Mouse (Mus musculus) gastrocnemius, postnatal 36 days (tissue): ENCODE data around the gene Tesmin. TPM values are rescaled to one million over a fixed set of nuclear protein-coding genes. Genes with fewer than 3 reads are reported as not detected.

Source experiments
- DNase-seq, 2 experiments: peaks; one replicate each; pipeline ENCODE4 v3.0.0; 2022
- intact Hi-C: fragments of 180-260 bp; cut with DNase I; formaldehyde crosslinking; loops from one replicate; pipeline ENCODE4 v1.15.1; 2025
- total RNA-seq, 2 experiments: library from RNA; stranded (reverse); gene quantifications; 2 replicates each; pipeline ENCODE4 v1.2.3; 2021

Gene Tesmin
- total RNA-seq, 2 experiments from 2014 or later, result 0.39 to 1.3 TPM

- DNase-seq, result no peak
- intact Hi-C loops, result loop anchor here (2.0 to 5.0 kb wide), 2 partner anchors 49 to 63 kb away; no protein-coding TSS in a partner anchor
Observed at GRCm38 (mm10) chr19:3388061-3388460, 596 bp upstream of the Tesmin start.

- intact Hi-C loops, result loop anchor here (2.0 to 5.0 kb wide), 2 partner anchors 48 to 62 kb away; no protein-coding TSS in a partner anchor
- DNase-seq, result peak; percentile 83
Observed at GRCm38 (mm10) chr19:3389089-3389488, 432 bp downstream of the Tesmin start.

- no peak for DNase-seq
- intact Hi-C loops, result no loop called here
Observed at GRCm38 (mm10) chr19:3392384-3392783, 3.7 kb downstream of the Tesmin start.

- DNase-seq, result no peak
- intact Hi-C loops, result no loop called here
Observed at GRCm38 (mm10) chr19:3394216-3394615, 5.6 kb downstream of the Tesmin start.

DNA sequence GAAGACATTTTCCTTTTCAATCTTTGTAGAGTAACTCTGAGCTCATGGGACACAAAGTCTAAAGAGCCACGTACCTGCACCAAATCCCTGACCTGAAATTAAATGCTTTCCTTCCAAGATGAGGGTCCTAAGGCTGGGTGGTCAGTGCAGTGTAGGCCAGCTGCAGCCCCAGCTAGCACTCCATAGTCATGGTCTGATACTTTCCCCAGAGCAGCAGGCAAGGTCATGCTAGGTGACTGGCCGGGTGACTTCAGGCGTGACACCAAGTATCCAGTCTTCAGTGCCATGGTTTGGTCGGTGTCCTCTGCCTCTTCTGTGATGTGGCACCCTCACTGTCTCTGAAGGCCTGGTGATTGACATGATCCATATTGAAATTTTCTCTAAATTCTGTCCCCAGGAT lies 11.4 kb downstream of the Tesmin start:
- no peak for DNase-seq
- intact Hi-C loops, result no loop called here

DNA sequence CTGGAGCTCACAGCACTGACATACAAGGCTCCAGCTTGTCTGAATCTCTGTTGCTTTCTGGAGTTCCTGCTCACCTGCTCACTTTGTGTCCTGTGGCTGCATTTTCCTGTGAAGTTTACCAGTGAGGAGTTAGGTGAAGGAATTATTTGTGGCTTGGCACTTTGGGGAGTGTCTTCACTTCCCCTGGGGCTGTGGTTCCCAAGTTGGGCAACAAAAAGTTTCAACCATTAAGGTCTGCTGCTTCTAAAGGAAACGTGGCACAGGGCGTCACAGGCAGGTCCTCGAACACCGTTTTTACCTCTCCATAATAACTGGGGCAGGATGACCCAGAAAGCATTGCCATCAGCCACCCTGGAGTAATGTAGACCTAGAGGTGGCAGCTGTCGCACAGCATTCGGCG lies 12.8 kb downstream of the Tesmin start:
- intact Hi-C loops, result no loop called here
- no peak for DNase-seq

DNA sequence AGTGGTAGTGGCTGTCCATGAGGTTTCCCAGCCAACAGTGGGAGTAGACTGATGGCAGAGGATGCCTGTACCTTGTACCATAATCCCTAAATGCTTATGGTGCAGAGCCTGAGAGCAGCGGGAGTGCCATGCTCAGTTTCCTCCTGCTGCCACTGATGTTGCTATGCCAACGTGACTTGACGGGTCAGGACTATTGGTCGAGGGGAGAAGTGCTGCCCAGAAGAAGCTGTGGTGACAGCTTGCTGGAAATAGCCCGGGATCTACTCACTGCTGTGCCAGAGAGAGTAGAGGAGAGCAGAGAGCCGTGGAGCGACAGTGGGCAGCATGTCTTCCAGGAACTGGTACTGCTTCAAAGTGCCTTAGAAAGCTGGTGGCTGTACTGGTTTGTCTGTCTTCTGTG lies 13.3 kb downstream of the Tesmin start:
- intact Hi-C loops, result no loop called here
- DNase-seq, result no peak

DNA sequence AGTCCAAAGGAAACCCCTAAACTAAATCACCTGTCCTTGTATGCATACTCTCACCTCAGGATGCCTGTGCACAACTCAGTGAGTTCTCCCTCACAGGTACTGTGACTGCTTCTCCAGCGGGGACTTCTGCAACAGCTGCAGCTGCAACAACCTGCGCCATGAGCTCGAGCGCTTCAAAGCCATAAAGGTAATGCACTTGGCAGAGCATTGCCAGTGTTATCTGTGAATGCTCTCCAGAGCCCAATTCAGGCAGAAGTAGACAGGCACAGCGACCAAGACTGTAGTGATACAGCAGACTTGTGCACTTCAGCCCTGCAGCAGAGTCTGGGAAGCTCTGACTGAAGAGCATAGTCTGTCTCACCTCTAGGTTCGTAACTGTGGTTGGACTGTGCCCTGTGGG lies 13.7 kb downstream of the Tesmin start:
- intact Hi-C loops, result no loop called here

DNA sequence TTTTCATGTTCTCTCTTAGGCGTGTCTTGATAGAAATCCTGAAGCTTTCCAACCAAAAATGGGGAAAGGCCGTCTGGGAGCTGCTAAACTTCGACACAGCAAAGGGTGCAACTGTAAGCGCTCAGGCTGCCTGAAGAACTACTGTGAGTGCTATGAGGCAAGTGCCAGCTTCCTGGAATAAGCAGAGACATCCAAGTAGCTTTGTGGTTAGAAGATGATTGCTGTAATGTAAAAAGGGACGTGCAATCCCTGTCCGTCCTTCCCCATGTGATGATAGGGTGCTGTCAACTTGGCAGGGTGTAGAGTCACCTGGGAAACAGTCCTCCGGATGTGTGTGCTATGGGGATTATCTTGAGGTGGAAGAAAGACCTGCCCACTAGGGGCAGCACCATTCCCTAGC lies 15.4 kb downstream of the Tesmin start:
- intact Hi-C loops, result no loop called here
- DNase-seq, result no peak

More for the DNA sequence above, 13.7 kb downstream of the Tesmin start:
- no peak for DNase-seq

DNA sequence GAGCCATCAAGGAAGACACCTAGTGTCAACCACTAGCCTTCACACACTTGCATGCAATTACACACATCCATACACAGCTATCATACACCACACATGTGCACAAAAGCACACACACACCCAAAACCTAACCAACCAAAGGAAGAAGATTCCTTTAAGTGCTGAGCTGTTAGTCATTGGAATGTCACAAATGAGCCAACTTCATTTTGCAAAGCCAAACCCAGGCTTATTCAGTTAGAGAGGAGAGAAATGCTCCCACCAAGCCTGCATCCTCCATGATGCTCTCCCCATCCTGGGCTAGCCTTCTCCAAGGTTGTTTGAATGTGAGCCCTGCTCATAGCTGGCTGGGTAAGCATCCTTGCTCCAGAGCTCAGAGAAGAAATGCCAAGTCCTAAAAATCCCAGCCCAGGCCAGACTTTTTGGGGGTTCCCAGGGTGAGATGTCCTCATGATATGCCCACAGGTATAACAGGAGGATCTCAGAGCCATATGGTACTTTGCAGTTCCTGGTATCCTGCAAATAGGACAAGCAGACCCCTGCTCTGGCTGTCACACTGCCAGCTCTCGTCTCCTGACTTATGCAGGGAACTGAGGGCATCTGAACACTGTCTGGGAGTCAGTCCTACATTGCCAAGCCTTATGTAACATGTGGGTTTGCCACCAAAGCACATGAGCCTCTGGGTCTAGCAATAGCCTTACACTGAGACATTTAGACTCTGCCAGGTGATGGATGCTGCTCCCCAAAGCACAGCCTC lies 17.0 kb downstream of the Tesmin start:
- no peak for DNase-seq
- intact Hi-C loops, result no loop called here

GRCm38 (mm10) chr19:3414268-3414733 lies 25.6 kb downstream of the Tesmin start, which contains the start of gene Gal:
Gene Gal (minus strand): TSS chr19:3414544.
- no peak for DNase-seq
- intact Hi-C loops, result no loop called here

- DNase-seq, result no peak
- intact Hi-C loops, result no loop called here
Observed at GRCm38 (mm10) chr19:3419251-3419650, 30.6 kb downstream of the Tesmin start.

DNA sequence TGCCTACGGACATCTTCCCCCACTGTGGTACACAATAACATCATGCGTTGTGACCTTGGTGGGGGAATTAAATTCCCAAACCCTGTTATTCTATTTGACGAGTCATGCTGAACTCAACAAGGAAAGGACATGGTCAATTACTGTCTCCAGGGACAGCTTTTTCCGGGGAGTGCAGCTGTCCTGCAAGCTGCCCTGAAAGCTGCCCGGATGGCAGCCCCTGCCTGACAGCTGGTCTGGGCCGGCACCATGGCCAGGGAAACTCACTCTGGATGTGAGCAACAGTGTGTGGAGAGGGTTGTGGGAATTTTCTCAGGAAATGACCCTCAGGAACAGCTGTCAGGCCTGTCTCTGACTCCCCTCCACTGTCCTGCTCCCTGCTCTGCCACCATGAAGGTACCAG lies 33.8 kb downstream of the Tesmin start:
- no peak for DNase-seq
- intact Hi-C loops, result no loop called here

GRCm38 (mm10) chr19:3422981-3423380 lies 34.3 kb downstream of the Tesmin start:
- DNase-seq, result no peak
- intact Hi-C loops, result no loop called here

- no peak for DNase-seq
- intact Hi-C loops, result no loop called here
Observed at GRCm38 (mm10) chr19:3424214-3424613, 35.6 kb downstream of the Tesmin start.

DNA sequence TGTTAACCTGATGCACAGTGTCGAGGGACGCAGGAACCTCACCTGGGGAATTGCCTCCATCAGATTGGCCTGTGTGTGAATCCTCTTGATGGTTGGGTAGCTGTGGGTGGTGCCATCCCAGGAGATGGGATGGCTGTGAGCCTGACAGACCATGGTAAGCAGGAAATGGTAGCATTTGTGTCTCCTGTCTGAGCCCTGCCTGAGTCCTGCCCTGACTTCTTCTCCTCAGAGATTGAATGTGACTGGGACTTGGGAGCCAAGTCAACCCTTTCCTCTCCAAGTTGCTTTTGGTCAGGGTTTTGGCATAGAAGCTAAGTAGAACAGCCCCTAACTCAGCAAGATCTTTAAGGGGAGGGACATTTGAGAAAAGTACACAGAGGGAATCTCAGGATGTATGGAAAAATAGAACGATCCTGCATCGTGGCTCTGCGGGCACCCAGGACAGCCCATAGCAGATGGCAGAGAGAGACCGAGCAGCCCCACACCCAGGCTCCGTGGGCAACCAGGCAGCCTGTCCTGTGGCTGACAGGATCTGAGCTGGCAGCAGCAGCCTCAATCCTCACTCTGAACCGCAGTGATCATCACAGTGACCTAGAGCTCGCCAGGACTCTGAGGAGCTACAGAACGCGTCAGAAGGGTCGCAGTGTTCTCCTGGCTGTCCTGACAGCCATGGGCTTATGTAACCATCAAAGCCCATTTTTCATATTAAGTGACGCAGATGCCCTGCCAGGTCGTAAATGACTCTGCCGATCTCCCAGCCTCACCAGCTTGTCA lies 39.6 kb downstream of the Tesmin start:
- no peak for DNase-seq
- intact Hi-C loops, result no loop called here

GRCm38 (mm10) chr19:3429156-3429816 lies 40.6 kb downstream of the Tesmin start:
- DNase-seq, result no peak
- intact Hi-C loops, result no loop called here

GRCm38 (mm10) chr19:3431066-3431465 lies 42.4 kb downstream of the Tesmin start:
- intact Hi-C loops, result no loop called here
- no peak for DNase-seq

GRCm38 (mm10) chr19:3431969-3432368 lies 43.3 kb downstream of the Tesmin start:
- intact Hi-C loops, result no loop called here
- no peak for DNase-seq

DNA sequence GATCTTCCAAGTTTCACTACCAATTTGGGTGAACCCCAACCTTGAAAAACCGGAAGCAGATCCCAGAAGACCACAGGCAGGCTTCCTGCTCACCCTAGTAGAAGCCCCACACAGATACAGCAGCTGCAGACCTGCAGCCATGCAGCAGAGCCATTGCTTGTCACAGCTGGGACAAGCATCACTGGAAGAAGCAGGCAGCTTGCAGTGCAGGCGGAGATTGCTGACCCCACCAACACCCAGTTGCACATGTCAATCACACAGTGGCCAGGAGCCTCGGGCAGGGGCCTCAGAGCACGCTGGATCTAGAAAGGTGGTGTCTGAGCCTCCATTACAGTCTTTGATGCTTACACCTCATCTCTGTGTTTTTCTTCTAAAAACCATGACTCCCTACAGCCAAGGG lies 45.5 kb downstream of the Tesmin start:
- no peak for DNase-seq
- intact Hi-C loops, result no loop called here

GRCm38 (mm10) chr19:3434641-3435040 lies 46.0 kb downstream of the Tesmin start:
- no peak for DNase-seq
- intact Hi-C loops, result loop anchor here (5.0 kb wide), 2 partner anchors 47 to 117 kb away; partner anchors contain the start of gene Tesmin
